Mouse (Mus musculus) heart, postnatal 25 days (tissue): ENCODE data around the gene Ncstn. TPM values are rescaled to one million over a fixed set of nuclear protein-coding genes. Genes with fewer than 3 reads are reported as not detected.

Experiments used
- DNase-seq: peaks from one replicate; pipeline ENCODE4 v3.0.0; 2022; ENCODE audit warnings: low spot score
- intact Hi-C: fragments of 180-260 bp; cut with DNase I; formaldehyde crosslinking; loops from one replicate; pipeline ENCODE4 v1.15.1; 2025
- total RNA-seq, 2 experiments: library from RNA; stranded (reverse); gene quantifications; 2 replicates each; pipeline ENCODE4 v1.2.3; 2021

Ncstn gene
- total RNA-seq: 10 to 100 TPM; 42.8 to 44.4 TPM

DNA sequence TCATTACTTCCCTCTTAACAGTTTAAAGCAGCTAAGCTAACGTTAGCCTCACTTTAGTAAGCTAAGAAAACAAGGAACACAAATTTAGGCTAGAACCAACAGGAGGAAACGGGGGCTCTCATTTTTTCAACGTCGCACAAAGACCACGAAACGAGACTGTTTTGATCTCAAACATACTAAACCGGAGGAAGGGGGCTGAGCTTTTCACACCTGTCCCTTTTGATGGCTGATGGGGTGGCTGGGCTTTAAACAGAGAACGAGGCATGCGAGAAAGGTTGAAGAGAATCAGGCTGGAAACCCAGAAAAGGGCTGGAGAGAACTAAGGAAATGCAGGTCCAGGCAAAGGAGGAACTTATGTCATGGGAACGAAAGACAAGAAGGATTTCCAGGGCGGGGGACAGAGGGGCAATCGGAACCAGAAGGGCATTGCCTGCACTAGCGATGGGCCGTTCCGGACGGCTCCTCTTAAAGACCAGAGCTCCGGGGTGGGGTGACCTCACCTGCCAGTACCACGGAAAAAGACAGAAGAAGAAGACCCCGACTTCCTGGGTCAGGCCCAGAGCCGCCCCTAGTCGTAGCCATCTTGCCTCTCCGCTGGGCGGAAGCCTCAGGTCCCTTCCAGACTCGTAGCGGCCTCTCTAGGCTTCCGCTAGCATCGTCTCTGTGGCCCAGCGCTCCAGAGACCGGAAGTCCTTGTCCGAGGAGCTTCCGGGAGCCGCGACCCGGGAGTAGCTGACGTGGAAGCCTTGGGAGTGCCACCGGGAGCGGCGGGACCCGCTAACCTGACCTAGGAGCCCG is at the start of gene Ncstn, which contains the start of gene Copa:
TSS of gene Ncstn (minus strand) at position 695 of the 798 bp plus-strand sequence.
TSS of gene Copa (plus strand) at position 429 of the 798 bp plus-strand sequence.
- peak; percentile 88 for DNase-seq
- intact Hi-C loops: loop anchor here (1.0 to 5.0 kb wide), 2 partner anchors 45 to 294 kb away; partner anchors contain the start of genes Pex19 and Pigm

DNA sequence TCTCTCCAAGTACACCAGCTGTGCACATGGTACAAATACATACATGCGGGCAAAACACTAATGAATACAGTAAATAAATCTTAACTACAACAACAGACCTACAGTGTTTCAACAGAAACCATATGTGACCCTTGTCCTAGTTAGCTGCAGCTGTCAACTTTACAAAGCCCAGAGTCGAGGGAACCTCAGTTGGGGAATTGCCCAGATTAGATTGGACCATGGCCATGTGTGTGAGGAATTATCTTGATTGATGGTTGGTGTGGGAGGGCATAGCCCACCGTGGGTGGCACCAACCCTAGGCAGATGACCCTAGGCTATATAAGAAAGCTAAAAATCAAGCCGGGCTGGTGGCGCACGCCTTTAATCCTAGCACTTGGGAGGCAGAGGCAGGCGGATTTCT is 49.7 kb upstream of the Ncstn start:
- intact Hi-C loops: no loop called here
- no peak for DNase-seq

DNA sequence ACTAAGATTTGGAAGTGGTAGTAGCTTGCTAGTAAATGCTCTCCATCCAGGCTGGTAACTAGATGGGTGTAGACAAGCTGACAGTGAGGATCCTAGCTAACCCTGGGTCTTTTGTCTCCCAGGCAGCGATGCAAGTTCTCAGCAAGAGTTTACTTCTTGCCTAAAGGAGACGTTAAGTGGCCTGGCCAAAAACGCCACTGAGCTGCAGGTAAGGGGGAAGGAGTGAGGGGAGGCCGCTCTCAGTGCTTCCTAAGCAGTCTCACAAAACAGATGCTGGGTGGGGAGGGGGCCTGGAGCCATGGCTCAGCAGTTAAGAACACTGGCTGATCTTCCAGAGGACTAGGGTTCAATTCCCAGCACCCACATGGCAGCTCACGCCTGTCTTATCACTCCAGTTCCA is 47.2 kb upstream of the Ncstn start:
- intact Hi-C loops: loop anchor here (5.0 kb wide), 1 partner anchor 47 kb away; the partner anchor contains the start of genes Copa and Ncstn
- no peak for DNase-seq

GRCm38 (mm10) chr1:172129108-172129507 is 46.5 kb upstream of the Ncstn start:
- no peak for DNase-seq
- intact Hi-C loops: loop anchor here (5.0 kb wide), 1 partner anchor 47 kb away; the partner anchor contains the start of genes Copa and Ncstn

DNA sequence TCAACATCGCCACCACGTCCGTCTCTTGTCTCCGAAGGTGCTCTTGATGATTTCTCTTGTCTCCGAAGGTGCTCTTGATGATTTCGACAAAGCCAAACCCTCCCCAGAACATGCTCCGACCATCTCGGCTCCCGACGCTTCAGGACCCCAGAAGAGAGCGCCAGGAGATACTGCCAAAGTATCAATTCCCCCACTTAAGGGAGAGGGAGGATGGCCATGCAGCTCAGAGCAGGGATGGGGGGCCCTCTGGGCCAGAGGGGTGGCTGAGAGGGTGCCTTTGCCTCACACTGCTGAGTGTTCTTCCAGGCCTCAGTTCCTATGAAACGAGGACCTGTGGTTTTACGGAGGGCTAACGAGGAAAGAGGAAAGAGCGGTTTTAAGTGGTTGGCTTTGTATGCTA is 46.0 kb upstream of the Ncstn start:
- no peak for DNase-seq

GRCm38 (mm10) chr1:172127487-172127886 is 44.9 kb upstream of the Ncstn start:
- DNase-seq: no peak
- intact Hi-C loops: loop anchor here (2.0 to 5.0 kb wide), 2 partner anchors 45 to 183 kb away; partner anchors contain the start of genes Copa and Ncstn

More for the DNA sequence above, 46.0 kb upstream of the Ncstn start:
- intact Hi-C loops: loop anchor here (5.0 kb wide), 1 partner anchor 46 kb away; the partner anchor contains the start of genes Copa and Ncstn

- intact Hi-C loops: loop anchor here (2.0 to 5.0 kb wide), 2 partner anchors 44 to 184 kb away; partner anchors contain the start of genes Copa and Ncstn
- peak; percentile 43 for DNase-seq
These were observed 44.1 kb upstream of the Ncstn start, which contains the start of gene Pex19 for GRCm38 (mm10) chr1:172126376-172127347. TSS of gene Pex19 (plus strand) at chr1:172126755.

DNA sequence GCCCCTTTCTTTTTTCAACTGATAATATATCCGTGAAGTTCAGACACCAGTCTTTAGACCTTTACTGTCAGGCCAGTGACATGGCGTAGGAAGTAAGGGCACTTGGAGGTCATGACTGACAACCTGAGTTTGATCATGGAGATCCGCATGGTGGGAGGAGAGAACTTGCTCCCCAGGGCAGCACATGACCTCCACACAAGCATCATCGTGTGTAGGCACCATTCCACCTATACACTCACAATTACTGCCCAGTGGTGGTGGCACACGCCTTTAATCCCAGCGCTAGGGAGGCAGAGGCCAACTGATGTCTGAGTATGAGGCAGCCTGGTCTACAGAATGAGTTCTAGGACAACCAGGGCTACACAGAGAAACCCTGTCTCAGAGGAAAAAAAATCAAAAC is 42.0 kb upstream of the Ncstn start:
- no peak for DNase-seq
- intact Hi-C loops: no loop called here

DNA sequence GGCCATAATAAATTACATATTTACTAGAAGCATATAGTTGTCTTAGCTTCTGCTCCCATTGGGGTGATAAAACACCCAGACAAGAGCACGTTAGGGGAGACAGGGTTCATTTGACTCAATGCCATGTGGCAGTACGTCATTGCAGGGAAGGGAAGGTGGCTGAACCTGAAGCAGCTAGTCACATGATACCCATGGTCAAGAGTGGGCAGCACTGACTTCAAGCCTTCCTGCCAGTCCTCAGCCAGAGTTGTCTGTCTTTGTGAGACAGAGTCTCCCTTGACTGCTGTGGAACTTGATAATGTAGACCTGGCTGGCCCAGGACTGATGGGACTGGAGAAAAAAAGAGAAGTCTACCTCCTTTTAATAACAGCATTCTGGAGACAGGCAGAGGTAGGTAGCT is 40.1 kb upstream of the Ncstn start:
- DNase-seq: no peak
- intact Hi-C loops: no loop called here

DNA sequence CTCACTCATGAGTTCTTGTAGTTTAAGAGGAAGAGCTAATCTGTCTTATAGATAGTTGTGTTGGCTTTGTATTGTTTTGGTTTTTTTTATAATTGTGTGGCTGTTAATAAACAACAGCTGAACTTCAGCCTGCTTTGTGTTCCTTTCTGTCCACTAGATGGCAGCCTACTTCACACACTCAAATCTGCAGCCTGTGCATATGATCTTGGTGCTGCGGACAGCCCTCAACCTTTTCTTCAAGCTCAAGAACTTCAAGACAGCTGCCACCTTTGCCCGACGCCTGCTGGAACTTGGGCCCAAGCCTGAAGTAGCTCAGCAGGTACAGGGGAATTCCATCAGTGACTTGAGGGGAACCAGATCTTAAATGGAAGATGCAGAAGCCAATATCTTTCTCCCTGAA is 37.1 kb upstream of the Ncstn start:
- no peak for DNase-seq
- intact Hi-C loops: loop anchor here (5.0 kb wide), 1 partner anchor 128 kb away; no protein-coding TSS in a partner anchor

- intact Hi-C loops: loop anchor here (5.0 kb wide), 1 partner anchor 128 kb away; no protein-coding TSS in a partner anchor
- DNase-seq: no peak
These were observed 36.5 kb upstream of the Ncstn start for GRCm38 (mm10) chr1:172119100-172119499.

DNA sequence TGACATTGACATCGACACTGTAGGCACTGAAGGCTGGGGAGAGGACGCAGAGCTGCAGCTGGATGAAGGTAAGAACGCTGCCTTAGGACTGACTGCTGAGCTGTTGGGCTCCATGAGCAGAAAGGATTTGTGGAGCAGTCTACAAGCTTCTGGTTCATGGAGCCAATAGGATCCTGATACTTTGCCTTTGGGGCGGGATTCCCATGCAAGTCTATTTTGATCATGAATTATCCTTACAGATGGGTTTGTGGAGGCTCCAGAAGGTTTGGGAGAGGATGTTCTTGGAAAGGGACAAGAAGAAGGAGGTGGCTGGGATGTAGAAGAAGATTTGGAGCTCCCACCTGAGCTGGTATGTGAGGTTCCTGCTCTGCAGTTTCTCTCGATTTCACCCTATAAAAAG is 34.4 kb upstream of the Ncstn start:
- DNase-seq: no peak

GRCm38 (mm10) chr1:172107777-172108477 is 25.3 kb upstream of the Ncstn start:
- intact Hi-C loops: no loop called here
- no peak for DNase-seq

More for the DNA sequence above, 34.4 kb upstream of the Ncstn start:
- intact Hi-C loops: loop anchor here (5.0 kb wide), 1 partner anchor 130 kb away; no protein-coding TSS in a partner anchor

- no peak for DNase-seq
- intact Hi-C loops: no loop called here
These were observed 22.5 kb upstream of the Ncstn start for GRCm38 (mm10) chr1:172105101-172105500.

DNA sequence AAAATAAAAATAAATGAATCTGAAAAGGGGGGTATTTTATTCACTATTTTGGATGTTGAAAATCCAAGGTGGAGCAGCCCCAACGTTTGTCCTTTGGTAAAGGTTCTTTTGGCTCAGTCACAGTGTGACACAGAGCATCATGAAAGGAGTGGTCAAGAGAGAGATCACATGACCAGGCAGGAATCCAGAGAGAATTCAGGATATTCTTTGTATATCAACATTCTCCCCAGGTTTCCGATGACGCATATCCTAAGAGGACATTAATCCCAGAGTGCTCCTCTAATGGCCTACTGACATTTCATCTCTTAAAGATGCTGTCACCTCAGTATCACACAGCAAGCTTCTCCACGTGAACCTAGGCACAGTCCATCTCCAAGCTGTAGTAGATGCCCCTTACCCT is 21.0 kb upstream of the Ncstn start:
- intact Hi-C loops: no loop called here

GRCm38 (mm10) chr1:172099325-172100033 is 16.9 kb upstream of the Ncstn start:
- intact Hi-C loops: no loop called here
- no peak for DNase-seq

More for the DNA sequence above, 21.0 kb upstream of the Ncstn start:
- no peak for DNase-seq

DNA sequence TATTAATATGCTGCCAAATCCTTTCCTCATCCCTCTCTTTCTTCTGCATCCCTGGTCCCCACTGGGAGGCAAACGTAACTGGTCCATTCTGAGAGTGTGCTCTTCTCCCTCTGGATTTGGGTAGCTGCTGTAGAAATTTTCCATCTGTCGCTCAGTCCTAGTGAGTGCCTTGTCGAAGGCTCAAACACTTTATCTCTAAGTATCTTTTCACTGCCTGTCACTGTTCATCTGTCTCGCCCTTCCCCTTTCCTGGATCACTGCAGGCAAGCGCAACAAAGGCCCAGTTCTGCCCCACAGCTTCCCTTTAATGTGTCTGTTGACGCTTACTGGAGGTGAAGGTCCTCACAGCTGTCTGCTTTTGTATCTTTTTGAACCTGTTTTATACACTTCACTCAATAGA is 12.6 kb upstream of the Ncstn start:
- DNase-seq: no peak
- intact Hi-C loops: no loop called here

- intact Hi-C loops: no loop called here
- DNase-seq: no peak
These were observed 11.7 kb upstream of the Ncstn start for GRCm38 (mm10) chr1:172094295-172094694.

GRCm38 (mm10) chr1:172093522-172093921 is 10.9 kb upstream of the Ncstn start:
- intact Hi-C loops: no loop called here
- DNase-seq: no peak
